Mouse (Mus musculus) cortical plate, adult 2 months (tissue): ENCODE results near the gene Upk1b.

Experiments used
- CTCF ChIP-seq: fragments of 200-500 bp; IDR thresholded peaks from 2 replicates; pipeline ENCODE4 v1.5.1; 2011; ENCODE audit warnings: mild to moderate bottlenecking, control low read depth, low read length; ENCODE audit not compliant: insufficient read depth; ENCODE audit errors: extremely low read depth
- POLR2A ChIP-seq: fragments of 200-500 bp; IDR thresholded peaks from 2 replicates; pipeline ENCODE4 v1.6.1; 2011; ENCODE audit warnings: mild to moderate bottlenecking, low read length, control low read depth; ENCODE audit not compliant: insufficient read depth; ENCODE audit errors: extremely low read depth

DNA sequence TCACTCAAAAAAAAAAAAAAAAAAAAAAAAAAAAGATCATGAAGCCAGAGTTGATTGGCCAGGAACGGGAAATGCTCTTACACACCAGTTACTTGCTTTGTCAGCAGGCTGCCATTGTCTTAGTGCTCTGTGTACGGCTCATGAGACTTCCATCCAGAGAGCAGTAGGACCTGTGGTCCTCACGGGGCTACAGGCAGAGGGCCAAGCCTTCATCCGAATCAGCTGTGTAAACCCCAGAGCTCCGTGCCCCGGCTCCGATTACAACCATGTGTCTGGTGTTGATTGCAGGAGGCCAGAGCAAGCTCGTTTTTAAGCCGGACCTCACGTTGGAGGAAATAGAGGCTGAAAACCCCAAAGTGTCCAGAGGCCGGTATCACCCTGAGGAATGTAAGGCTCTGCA is 46.5 kb downstream of the Upk1b start:
- TF ChIP-seq CTCF (no peak), POLR2A (no peak)
